Mouse (Mus musculus) hindbrain, embryonic 10.5 days (tissue): ENCODE results near the gene Idh1. TPM values are rescaled to one million over a fixed set of nuclear protein-coding genes. Genes with fewer than 3 reads are reported as not detected.

Experiments used
- DNase-seq: peaks from one replicate; pipeline ENCODE4 v3.0.0-alpha.2; 2017; ENCODE audit warnings: low spot score
- H3K27ac ChIP-seq: fragments of 300-500 bp; sonication (generic); 2 replicates; pipeline ENCODE4 v1.5.1; 2016; ENCODE audit warnings: mild to moderate bottlenecking, moderate library complexity
- H3K27me3 ChIP-seq: fragments of 300-500 bp; sonication (generic); 2 replicates; pipeline ENCODE4 v1.6.1; 2016; ENCODE audit warnings: mild to moderate bottlenecking; ENCODE audit not compliant: poor library complexity, insufficient read depth, severe bottlenecking
- H3K36me3 ChIP-seq: fragments of 300-500 bp; sonication (generic); 2 replicates; pipeline ENCODE4 v1.6.1; 2016; ENCODE audit warnings: mild to moderate bottlenecking, moderate library complexity
- H3K4me1 ChIP-seq: fragments of 300-500 bp; sonication (generic); replicated peaks from 2 replicates; pipeline ENCODE4 v1.6.1; 2016; ENCODE audit warnings: mild to moderate bottlenecking
- H3K4me3 ChIP-seq: fragments of 300-500 bp; sonication (generic); 2 replicates; pipeline ENCODE4 v1.5.1; 2016; ENCODE audit warnings: mild to moderate bottlenecking, moderate library complexity
- H3K9me3 ChIP-seq: fragments of 300-500 bp; sonication (generic); 2 replicates; pipeline ENCODE4 v1.6.1; 2016; ENCODE audit warnings: mild to moderate bottlenecking, moderate library complexity
- WGBS: fragments of 180-500 bp; shearing (Covaris S2); methylation state at CpG from one replicate; pipeline ENCODE4 v1.1.7; 2016; 5-methylcytosine and 5-hydroxymethylcytosine counted together
- polyA plus RNA-seq: library from polyadenylated mRNA; unstranded; fragments of >200 nt; fragmentation: Nextera tagmentation; extraction: Ambion mirVana; gene quantifications from 2 replicates; pipeline ENCODE4 v1.2.1, GENCODE M21; 2016

Gene Idh1
- polyA plus RNA-seq, 1 experiment from 2014 or later: 332 TPM

GRCm38 (mm10) chr1:65122574-65123372, 63.5 kb downstream of the Idh1 start, which contains the start of gene D630023F18Rik:
Gene D630023F18Rik (minus strand): TSS chr1:65123214.
- whole genome bisulfite sequencing: 32% methylated on average over 9 of the region's 9 CpGs
- Histone ChIP-seq H3K9me3 (no peaks in the 10 kb centered on the region), H3K27me3 (no peaks in the 10 kb centered on the region), H3K4me3 (peak within 1 kb of the TSS; percentile 36), H3K27ac (no peak within 1 kb of the TSS), H3K4me1 (peaks cover 6% of the 10 kb centered on the region), H3K36me3 (no peaks in the 10 kb centered on the region)
- DNase-seq: no peak

DNA sequence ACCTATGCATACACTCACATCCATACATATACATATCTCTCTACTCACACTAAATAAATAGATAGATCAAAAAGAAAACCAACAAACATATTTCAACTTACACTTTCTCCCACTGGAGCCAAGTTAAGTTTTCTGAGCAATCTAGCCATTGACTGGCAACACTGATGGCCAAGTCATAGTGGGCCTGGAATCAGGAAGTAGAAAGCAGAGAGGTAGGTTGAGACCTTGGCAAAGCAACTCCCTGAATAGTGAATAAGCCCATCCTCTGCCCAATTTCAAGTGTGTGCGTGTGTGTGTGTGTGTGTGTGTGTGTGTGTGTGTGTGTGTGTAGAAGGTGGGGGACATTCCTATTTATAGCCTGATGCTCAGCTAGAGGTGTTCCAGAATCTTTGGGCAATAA, 66.9 kb downstream of the Idh1 start, which contains the start of gene Gm28845:
Gene Gm28845, minus strand, starts transcription at position 121 of the 400 bp plus-strand sequence.
- WGBS: 79% methylated on average over 1 of the region's 1 CpGs
- Histone ChIP-seq H3K4me3 (no peak within 1 kb of the TSS), H3K27me3 (no peaks in the 10 kb centered on the region), H3K4me1 (peaks cover 6% of the 10 kb centered on the region), H3K36me3 (no peaks in the 10 kb centered on the region), H3K9me3 (no peaks in the 10 kb centered on the region), H3K27ac (no peak within 1 kb of the TSS)
- no peak for DNase-seq

DNA sequence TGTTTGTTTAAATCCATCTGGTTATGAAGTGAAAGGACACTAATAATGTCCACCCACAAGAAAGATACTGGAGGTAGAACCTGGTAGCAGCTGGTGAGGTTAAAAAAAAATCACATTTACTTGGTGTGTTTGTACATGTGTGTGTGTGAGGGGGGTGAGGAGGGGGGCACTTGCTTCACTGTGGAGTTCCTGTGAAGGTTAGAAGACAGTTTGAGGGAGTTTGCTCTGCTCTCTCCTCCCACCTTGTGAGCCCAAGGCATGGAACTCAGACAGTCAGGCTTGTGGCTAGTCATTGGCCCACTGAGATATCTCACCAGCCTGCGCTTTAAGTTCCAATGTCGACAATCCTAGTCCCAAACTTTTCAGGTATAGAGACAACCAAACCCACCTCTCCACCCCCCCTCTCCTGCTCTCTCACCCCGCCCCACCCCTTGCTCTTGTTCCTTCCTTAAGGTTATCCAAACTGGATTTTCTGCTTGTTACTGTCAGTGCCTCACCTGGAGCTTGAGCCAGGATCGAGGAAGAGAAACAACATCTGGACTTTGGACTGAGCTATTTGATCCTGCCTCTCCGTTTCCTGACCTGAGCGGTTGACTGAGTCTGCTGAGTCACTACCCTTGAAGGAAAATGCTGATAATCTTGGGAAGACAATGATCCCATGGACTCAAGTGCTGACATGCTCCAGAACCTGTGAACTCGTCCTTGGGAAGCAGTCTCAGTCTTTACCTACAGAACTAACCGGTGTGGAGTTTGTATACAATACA, 68.0 kb downstream of the Idh1 start:
- Histone ChIP-seq H3K27me3 (no peaks in the 10 kb centered on the region), H3K4me3 (no peak overlapping the region), H3K4me1 (peaks cover 6% of the 10 kb centered on the region), H3K36me3 (no peaks in the 10 kb centered on the region), H3K9me3 (no peaks in the 10 kb centered on the region), H3K27ac (no peak overlapping the region)
- no peak for DNase-seq
- 78% methylated on average over 8 of the region's 8 CpGs for WGBS

DNA sequence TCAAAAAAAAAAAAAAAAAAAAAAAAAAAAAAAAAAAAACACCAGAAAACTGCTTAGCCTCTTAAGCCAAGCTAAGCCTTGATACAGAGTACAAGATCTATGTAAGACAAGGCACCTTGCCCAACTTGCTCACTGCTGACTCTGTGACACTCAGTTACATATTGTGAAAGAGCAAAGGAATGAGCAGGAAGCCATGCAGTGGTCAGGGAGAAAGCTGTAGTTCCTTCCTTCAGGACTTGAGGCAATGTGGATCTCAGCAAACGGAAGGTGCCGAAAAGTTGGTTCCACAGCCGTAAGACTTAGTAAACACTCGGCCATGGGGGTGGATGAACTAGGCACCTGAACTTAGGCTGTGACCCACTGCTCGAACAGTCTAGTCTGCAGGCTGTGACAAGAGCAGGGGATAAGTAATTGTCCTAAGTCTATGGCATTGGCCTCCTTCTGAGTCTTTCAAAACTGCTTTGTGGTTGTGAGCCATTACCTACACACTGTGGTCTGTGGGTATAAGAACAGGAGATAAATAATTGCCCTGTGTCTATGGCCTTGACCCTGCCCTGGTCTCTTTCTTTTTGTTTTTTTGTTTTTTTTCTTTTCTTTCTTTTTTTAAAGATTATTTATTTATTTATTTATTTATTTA, 72.6 kb downstream of the Idh1 start:
- no peaks in the 10 kb centered on the region for H3K36me3 ChIP-seq
- no peak for DNase-seq
- no peaks in the 10 kb centered on the region for H3K9me3 ChIP-seq
- no peaks in the 10 kb centered on the region for H3K27me3 ChIP-seq
- H3K27ac ChIP-seq: no peak overlapping the region
- WGBS: 91% methylated on average over 5 of the region's 5 CpGs
- H3K4me1 ChIP-seq: peaks cover 9% of the 10 kb centered on the region
- H3K4me3 ChIP-seq: no peak overlapping the region

GRCm38 (mm10) chr1:65112807-65113196, 73.5 kb downstream of the Idh1 start:
- Histone ChIP-seq H3K36me3 (no peaks in the 10 kb centered on the region), H3K4me3 (peak overlapping the region; percentile 18; the same call in 1 of the 2 replicates), H3K27ac (peak overlapping the region; percentile 47; the same call in 1 of the 2 replicates), H3K9me3 (no peaks in the 10 kb centered on the region), H3K27me3 (no peaks in the 10 kb centered on the region), H3K4me1 (peaks cover 9% of the 10 kb centered on the region)
- 55% methylated on average over 14 of the region's 14 CpGs for WGBS
- peak; percentile 36 for DNase-seq

GRCm38 (mm10) chr1:65112031-65112806, 74.1 kb downstream of the Idh1 start:
- WGBS: 17% methylated on average over 8 of the region's 8 CpGs
- no peaks in the 10 kb centered on the region for H3K36me3 ChIP-seq
- H3K27ac ChIP-seq: peak overlapping the region; percentile 47; the same call in 1 of the 2 replicates
- no peaks in the 10 kb centered on the region for H3K9me3 ChIP-seq
- peaks cover 9% of the 10 kb centered on the region for H3K4me1 ChIP-seq
- DNase-seq: peak; percentile 77
- no peaks in the 10 kb centered on the region for H3K27me3 ChIP-seq
- peak overlapping the region; percentile 18; the same call in 1 of the 2 replicates for H3K4me3 ChIP-seq

GRCm38 (mm10) chr1:65109756-65110435, 76.4 kb downstream of the Idh1 start:
- no peak overlapping the region for H3K4me3 ChIP-seq
- no peaks in the 10 kb centered on the region for H3K27me3 ChIP-seq
- no peak overlapping the region for H3K27ac ChIP-seq
- peaks cover 9% of the 10 kb centered on the region for H3K4me1 ChIP-seq
- DNase-seq: no peak
- H3K9me3 ChIP-seq: no peaks in the 10 kb centered on the region
- no peaks in the 10 kb centered on the region for H3K36me3 ChIP-seq
- WGBS: 72% methylated on average over 25 of the region's 25 CpGs

DNA sequence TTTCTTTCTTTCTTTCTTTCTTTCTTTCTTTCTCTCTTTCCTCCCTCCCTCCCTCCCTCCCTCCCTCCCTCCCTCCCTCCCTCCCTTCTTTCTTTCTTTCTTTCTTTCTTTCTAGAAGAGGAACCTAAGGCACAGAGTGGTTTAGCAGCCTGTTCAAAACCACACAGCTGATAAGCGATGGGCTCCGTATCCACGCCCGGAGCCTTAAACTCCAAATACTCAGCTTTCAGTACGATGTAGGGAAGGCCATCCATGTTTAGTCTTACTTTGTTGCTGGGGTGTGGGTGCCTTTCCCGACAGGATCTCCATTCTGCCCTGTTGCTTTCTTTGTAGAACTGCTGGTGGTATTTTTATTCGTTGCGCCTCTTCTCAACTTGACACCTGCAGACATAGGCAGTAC, 77.1 kb downstream of the Idh1 start:
- H3K36me3 ChIP-seq: no peaks in the 10 kb centered on the region
- peaks cover 9% of the 10 kb centered on the region for H3K4me1 ChIP-seq
- no peaks in the 10 kb centered on the region for H3K27me3 ChIP-seq
- H3K9me3 ChIP-seq: no peaks in the 10 kb centered on the region
- no peak overlapping the region for H3K27ac ChIP-seq
- 93% methylated on average over 8 of the region's 8 CpGs for WGBS
- H3K4me3 ChIP-seq: no peak overlapping the region
- DNase-seq: no peak

Other genes starting within 250 kb of the Idh1 start
- gene Plekhm3, start 229.7 kb downstream of the Idh1 start, polyA plus RNA-seq: 9.2 and 9.8 TPM in 2 replicates
- gene Akr1cl, start 153.7 kb downstream of the Idh1 start, polyA plus RNA-seq: 0.22 and 0.34 TPM in 2 replicates
- gene Cryge, start 135.4 kb downstream of the Idh1 start, polyA plus RNA-seq: 0.30 and 2.9 TPM in 2 replicates
- not detected in 2 replicates for gene Crygd, start 123.0 kb downstream of the Idh1 start, polyA plus RNA-seq
- gene Crygc, start 112.8 kb downstream of the Idh1 start, polyA plus RNA-seq: 0.27 TPM in 1 of 2 replicates, not detected in the other
- gene Crygb, start 104.2 kb downstream of the Idh1 start, polyA plus RNA-seq: not detected in 2 replicates
- gene Cryga, start 83.1 kb downstream of the Idh1 start, polyA plus RNA-seq: not detected in 2 replicates
- not detected in 2 replicates for gene Gm28845, start 66.9 kb downstream of the Idh1 start, polyA plus RNA-seq
- 0.21 and 0.30 TPM in 2 replicates for gene D630023F18Rik, start 63.3 kb downstream of the Idh1 start, polyA plus RNA-seq
- gene Pikfyve, start 183 bp upstream of the Idh1 start, polyA plus RNA-seq: 13.5 and 13.7 TPM in 2 replicates
- 0.12 and 0.35 TPM in 2 replicates for gene Pth2r, start 95.6 kb upstream of the Idh1 start, polyA plus RNA-seq